Mouse (Mus musculus) cerebellum, adult 11 months (tissue): ENCODE measurements around the gene Mrpl18.
"Not testable (repeated sequence)": the region's sequence is repeated elsewhere in the genome, so short reads cannot be mapped to it uniquely, and the experiment has no call there.

Experiments
- DNase-seq: peaks from one replicate; pipeline ENCODE4 v3.0.0; 2022

Gene Mrpl18

DNA sequence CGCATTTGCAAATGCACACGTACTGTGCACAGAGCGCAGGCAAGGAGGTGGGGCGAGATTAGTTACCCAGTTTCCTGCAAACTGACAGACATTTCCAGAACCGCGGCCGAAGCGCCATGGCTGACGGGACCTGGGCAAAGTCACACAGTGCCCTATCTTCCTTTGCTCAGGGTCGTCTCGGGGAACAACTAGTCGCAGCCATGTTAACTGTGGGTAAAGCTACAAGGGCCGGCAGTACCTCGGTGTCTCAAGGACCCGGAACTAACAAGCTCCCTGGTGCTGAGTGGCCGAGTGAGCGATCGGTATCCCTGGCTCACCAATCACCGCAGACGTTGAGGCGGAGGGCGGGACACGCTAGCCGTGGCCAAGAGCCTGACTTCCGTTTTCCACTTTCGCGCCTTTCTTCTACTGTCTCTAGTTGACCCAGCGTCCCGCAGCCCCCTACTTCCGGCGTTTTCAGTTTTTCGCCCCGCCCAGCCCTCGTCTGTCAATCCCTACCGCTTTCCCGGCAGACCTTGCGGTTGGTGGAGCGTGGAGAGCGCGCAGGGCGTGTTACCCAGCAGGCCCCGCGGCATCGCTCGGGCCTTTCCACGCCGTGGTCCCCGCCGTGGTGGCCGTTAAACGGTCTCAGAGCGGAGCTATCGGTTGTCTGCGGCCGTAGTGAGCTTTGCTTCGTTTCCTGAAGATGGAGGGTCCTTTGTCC, at the start of gene Mrpl18:
Gene Mrpl18, minus strand, starts transcription at position 465 of the 703 bp plus-strand sequence.
- DNase-seq: peak; percentile 98

DNA sequence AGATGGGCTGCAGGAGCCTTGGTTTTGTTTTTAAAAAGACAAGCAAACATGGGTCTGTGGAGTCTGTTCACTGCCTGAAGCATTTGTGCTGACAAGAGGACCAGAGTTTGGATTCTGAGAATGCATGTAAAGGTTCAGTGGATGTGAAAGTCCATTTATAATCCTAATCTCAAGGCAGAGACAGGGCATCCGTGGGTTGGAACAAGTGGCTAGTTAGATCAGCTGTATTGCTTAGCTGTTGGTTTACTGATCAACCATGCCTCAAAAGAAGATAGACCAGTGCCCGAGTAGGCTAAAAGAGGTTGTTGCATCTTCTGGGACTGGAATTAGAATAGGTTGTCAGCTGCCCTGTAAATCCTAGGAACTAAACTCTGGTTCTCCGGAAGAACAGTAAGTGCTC, 47.3 kb upstream of the Mrpl18 start:
- no peak for DNase-seq

DNA sequence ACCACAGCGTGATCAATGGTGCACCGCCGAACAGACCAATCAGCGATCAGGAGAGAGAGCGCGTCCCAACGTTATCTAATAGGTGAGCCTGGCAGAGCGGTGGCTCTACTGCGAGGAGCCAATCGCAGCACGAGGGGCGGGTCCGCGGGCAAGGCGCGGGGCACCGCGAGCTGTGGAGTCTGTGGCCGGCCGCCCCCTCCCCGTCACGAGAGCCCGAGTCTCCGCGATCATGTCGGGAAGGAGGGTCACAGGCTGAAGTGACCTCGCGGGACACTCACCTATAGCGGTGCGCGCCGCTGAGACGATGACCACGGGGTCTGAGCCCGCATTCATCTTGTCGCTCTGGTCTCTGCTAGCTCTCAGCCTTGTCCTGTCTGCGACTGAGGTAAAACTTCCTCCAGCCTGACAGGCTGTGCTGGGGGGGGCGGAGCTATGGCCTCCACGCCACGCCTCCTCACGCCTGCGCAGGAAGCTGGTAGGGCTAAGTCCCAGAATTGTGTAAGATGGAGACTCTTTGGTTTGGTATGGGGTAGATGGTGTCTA, 44.3 kb upstream of the Mrpl18 start, which contains the start of gene Acat2:
Gene Acat2, minus strand, starts transcription at position 417 of the 543 bp plus-strand sequence.
- DNase-seq: peak; percentile 94

DNA sequence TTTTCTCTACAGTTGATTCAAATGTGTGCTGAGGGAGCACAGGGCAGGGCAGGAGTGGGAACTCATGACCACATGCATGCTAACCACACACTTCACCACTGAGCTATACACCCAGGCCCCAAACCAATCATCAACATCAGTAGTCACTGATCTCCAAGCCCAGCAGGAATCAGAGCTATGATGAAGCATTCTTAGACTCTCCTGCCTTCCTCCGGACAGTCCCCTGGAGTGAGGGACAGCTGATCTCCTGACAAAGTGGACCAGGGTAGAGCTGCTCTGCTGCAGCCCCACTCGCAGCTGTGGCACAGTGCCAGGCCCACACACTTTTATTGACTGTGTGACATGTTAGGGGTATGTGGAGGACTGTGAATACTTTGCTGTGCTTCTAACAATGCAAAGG, 43.2 kb upstream of the Mrpl18 start:
- not testable (repeated sequence) for DNase-seq

DNA sequence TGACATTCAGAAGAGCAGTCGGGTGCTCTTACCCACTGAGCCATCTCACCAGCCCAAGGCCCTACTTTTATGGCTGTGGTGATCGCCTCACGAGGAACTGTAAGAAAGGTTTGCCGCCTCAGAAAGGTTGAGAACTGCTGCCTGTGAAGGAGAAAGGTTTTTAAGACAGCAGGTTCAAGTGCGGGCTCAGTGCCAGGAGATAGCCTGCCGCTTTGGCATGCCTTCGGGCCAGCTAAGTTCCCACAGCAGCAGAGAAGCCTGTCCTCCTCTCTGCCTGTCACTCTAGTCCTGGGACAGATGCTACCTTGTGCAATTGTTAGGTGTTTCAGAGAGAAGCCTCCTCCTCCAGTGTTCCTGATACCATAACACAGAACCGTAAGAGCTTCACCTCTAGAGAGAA, 40.5 kb upstream of the Mrpl18 start:
- no peak for DNase-seq

DNA sequence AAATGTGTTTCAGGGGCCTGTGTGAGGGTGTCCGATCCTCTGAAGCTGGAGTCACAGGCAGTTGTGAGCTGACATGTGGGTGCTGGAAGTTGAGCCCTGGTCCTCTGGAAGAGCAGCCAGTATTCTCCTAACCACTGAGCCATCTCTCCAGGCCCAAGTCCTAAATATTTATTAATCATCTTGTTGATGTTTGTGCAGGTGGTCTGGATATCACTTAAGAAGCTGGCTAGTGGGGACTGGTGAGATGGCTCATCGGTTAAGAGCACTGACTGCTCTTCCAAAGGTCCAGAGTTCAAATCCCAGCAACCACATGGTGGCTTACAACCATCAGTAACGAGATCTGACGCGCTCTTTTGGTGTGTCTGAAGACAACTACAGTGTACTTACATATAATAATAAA, 33.5 kb upstream of the Mrpl18 start:
- DNase-seq: no peak

DNA sequence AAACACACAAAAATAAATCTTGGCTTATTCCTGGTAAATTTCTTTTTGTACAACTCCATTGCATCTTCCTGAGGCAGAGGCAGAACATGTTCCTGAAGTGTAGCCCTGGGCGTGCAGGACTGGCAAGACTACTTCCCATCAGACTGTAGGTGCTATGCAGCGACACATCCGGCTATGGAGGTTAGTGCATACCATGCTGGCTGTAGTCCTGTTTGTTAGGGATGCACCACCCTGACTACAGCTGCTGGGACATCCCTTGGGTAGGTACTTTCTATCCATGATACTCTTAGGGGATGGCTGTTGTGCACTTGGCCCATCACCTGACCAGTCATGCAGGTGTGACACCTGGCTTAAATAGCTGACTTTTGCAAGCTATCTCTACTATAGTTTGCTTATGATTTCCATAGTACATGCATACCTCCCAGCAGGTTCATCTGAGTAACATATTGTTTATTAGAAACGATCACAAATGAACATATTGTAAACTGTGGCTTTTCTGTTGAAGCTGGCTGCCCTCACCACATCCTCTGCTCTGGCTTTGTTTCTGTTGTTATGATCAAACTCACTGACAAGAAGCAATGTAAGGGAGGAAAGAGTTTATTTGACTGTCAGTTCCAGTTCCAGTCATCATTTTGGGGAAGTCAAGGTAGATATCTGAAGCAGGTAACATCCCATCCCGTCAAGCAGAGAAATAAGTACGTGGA, 26.5 kb upstream of the Mrpl18 start:
- no peak for DNase-seq

DNA sequence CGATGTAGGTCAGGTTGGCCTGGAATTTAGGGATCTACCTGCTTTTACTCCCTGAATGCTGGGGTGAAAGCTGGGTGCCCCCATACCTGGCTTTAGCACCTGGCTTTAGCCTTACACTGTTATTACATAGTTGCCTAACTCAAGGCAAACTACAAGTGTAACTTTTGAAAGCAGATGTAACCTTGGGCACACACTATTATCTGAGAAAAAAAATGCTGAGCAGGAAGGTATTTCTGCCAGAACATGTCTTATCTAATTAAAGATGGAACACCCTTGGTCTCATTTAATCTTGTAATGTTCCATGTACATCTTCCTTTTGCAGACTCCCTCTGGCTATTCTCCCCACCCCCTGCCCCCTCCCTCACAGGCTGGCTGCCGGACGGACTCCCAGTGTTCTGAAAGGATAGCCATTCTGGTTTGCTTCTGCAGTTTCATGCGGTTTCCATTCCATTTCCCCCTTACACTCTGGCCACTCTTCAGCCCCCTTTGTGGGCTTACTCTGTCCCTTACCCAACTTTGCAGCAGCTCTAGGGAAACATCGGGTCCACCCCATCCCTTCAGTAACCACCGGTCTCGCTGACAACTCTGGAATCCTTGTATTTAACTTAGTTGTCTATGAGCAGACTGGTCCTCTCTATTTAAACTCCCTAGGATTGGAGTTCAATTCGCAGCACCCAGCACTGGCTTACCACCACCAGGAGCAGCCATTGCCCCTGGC, 25.6 kb upstream of the Mrpl18 start:
- DNase-seq: no peak

DNA sequence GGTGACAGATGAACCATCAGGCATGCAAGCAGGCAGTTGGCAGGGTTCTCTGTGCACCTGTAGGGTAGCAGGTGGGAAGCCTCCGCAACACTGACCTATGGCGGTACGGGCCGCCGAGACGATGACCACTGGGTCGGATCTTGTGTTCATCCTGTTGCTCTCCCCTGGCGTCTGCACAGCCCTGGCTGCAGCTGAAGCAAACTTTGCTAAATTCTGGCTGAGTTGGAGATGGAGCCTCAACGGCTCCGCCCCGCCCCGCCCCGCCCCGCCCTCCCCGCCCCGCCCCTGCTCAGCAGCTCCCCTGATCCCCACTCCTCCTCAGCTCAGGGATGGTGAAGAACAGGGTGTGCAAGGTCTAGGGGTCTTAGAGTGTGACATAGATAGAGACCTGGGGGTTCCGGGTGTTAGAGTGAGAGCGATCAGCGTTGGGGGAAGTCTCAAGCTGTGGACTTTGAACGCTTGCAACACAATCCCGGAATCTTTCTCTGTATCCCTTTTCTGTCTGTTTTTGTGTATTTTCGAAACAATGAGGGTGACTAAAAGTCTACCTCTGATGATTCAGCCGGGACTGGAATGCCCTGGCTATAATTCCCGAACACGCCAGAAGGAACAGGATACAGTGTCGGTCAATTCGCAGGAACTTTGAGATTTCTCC, 24.1 kb upstream of the Mrpl18 start, which contains the start of gene Acat3:
Gene Acat3, minus strand, starts transcription at position 450 of the 655 bp plus-strand sequence.
- DNase-seq: peak; percentile 50

DNA sequence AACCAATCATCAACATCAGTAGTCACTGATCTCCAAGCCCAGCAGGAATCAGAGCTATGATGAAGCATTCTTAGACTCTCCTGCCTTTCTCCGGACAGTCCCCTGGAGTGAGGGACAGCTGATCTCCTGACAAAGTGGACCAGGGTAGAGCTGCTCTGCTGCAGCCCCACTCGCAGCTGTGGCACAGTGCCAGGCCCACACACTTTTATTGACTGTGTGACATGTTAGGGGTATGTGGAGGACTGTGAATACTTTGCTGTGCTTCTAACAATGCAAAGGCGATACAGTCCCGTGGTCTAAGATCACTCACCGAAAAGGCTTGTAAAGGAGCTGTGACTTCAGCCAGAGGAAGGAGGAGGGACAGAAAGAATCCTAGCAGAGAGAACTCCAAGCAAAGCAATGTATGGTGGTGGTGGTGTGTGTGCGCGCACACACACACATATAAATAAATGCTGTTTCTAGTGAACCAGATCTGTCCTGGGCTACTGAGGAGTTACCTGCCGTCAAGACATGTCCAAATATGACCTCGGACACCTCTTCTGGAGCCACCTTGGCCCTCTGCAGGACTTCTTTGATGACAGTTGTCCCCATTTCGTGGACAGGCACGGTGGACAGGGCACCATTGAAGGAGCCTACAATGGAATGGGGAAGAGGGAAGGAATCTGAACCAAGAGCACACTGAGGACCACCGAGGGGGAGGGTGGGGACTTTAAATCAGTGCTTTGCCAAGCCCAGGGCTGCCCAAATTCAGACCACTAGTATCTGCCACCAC, 23.4 kb upstream of the Mrpl18 start:
- not testable (repeated sequence) for DNase-seq

DNA sequence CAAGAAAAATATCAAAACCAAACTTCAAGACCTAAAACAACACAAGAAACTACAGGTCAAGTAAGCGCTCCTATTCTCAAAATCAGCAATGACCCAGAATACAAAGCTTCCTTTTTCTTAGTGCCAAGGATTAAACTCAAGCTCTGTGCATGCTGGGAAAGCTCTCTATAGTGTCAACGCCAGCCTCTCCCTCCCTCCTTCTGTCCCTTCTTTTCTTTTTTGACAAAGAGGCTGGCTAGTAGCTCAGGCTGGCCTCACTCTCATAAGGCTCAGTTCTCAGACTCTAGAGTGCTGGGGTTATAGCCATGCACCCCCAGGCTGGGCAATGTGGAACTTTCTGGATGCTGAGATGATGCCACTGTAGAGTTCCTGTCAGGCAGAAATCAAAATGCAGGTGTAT, 21.9 kb upstream of the Mrpl18 start:
- no peak for DNase-seq

DNA sequence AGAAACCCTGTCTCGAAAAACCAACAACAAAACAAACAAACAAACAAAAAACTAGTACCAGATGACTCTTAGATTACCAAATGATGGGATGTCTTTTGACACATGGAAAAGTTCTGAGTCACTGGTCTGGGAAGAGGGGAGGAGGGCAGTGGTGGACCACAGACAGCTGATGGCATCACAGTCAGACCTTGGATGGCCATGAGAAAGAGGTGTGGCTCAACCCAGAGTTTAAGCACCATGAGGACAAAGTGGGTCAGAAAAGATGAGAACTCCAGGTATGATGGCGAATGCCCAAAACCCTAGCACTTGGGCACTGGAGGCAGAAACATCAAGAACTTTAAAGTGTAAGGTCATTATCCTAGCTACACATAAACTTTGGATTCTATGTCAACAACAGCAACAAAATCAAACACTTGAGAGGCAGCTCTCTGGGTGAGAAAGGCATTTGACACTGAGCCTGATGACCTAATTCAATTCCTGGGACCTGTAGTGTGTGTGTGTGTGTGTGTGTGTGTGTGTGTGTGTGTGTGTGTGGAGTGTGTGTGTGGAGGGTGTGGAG, 21.3 kb upstream of the Mrpl18 start:
- DNase-seq: no peak

DNA sequence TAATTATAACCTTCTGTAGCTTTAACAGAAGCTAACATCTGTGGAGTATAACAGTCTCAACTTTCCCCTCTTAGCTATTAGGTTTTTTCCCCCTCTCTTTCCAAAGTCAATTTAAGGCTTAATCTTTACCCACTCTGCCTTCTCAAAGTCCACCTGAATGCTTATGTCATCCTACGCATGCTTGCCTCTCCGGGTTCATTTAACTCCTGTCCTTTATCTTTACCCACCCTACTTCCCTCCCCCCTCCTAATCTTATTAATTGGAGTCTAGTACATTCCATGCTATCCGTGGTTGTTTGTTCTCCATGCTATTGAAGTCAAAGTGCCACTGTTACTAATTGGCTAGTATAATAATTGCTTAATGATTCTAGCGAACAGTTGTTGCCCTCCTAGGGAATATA, 19.6 kb upstream of the Mrpl18 start:
- no peak for DNase-seq

DNA sequence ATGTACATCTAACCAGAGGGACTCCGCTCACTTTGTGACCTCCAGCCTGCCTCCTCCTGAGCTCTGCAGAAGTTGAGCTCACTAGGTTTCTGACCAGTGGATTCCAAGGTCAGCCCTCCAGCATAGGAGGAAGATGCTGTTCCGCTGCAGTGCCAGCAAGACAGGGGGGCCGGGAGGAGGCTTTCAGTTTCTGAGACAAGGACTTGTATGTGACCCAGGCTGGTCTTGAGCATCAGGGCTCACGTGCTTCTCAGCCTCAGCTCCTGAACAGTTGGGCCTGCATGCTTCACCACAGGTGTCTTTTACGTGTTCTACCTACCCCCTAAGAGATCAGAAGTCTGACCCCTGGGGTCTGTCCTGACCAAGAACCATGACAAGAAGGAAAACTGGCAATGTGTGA, 15.4 kb upstream of the Mrpl18 start:
- DNase-seq: not testable (repeated sequence)

DNA sequence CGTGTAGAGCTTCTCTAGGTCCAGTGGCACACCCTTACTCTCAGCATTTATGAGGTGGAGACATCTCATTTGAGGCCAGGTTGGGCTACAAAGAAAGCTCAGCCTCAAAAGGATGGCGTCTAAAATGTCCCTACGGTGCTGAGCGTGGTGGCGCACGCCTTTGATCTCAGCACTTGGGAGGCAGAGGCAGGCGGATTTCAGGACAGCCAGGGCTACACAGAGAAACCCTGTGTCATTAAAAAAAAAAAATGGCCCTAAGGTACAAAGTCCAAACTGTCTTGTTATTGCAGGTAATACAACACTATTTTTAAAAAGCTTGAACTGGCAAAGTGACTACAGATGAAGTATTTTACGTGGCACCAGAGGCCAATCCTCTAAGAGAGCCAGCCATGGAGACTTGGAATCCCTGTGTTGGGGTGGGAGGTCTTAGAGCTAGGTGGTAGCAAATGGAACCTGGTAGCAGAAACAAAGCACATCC, 9.6 kb upstream of the Mrpl18 start:
- DNase-seq: no peak

DNA sequence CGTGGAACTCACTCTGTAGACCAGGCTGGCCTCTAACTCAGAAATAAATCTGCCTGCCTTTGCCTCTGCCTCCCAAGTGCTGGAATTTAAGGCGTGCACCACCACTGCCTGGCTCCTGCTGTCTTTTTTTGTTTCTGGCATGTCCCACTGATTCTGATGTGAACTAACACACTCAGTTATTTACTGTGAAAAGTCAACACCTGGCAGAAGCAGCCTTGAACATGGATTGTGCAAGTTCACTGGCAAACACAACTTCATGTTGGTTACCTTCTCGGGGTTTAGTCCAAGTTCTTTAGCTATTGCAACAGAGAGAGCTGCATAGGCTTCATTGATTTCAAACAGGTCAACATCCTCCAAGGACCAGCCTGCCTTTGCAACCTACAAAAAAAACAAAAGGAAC, 8.9 kb upstream of the Mrpl18 start:
- DNase-seq: no peak

DNA sequence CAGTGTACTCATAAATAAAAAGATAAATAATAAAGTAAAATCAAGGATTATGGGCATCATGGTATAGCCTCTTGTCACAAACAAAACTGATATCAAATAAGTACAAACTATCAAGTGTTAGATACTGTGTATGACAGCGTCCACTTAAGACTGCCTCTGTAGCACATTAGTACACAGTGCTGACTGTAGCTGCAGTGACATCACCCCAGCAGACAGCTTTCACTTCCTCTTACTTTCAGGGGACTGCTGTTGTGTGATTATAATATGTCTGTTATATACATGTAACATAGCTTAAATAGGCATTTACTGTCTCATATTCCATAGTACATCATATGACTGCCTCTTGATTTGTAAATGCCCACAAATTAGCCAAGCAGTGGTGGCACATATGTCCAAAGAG, 4.9 kb upstream of the Mrpl18 start:
- DNase-seq: no peak

DNA sequence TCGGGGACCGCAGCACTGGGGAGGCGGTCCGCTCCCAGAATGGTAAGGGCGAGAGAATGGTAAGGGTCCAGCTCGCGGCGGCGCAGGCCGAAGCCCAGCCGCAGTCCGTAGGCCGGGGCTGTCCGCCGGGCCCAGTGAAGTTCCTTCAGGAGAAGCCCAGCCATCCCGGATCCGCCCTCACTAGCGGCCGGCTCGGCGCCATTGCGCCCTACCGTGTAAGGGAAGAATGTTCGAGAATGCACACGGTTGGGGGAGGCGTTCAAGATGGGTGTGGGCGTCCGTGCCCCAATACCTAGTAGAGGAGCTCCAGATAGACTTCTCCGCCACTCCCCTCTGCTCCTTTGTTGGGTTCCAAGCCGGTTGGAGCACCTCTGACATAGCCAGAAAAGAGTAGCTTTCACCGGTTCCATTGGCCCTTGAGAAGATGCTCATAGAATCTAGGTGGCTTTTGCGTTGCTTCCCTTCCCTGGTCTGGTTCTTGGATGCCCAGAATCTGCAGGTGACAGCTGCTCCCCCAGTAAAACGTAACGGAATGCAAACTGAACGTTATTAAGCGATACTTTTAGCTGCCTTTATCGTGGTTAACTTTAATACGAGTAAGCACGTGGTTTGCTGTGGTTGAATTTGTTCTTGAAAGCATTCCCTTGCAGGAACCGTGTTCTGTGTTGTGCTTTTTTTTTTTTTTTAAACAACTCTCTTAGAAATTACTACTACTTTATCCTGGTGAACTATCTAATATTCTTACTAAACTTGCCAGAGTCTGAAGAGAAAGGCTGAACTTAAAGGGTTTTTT, 639 bp upstream of the Mrpl18 start:
- DNase-seq: no peak

DNA sequence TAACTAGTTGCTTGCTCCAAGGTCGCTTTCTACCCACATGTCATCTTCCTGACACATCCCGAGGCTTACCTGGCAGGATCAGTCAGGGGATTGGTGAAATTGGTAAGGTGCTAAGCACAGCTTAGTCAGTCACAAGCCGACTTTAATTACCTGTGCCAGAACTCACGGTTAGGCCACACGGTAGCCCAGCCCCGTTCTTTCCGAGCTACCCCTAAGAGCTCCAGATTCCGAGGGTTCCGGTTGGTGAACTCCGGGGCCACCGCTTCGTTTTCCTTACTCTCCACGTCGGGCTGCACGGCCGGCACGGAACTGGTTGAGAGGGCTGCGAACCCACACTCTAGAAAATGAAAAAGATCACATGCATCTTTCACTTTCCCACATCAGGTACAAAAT, 661 bp downstream of the Mrpl18 start, which contains the start of gene Tcp1:
Gene Tcp1, plus strand, starts transcription at position 214 of the 393 bp plus-strand sequence.
- DNase-seq: no peak

DNA sequence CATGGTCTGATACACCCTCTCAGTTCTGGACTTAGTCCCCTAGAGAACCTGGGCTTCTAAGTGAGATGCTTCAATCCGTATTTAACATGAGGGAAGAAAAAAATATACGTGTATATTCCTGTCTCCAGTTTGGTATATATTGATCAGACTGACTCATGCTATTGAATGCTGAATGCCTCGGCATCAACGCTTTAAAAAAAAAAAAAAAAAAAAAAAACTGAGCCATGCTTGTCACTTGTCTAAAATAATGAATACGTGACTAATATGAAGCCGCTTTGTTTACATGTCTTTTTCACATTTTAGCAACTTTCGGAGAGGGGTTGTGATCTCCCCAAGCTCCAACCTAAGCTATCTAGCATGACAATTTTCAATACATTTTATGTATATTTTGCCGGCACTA, 5.8 kb downstream of the Mrpl18 start:
- no peak for DNase-seq
